Mouse (Mus musculus) ovary, postnatal 14 days (tissue): ENCODE results near the gene Phf21a.

Experiments used
- DNase-seq: peaks from one replicate; pipeline ENCODE4 v3.0.0; 2022; ENCODE audit warnings: low spot score

Gene Phf21a

DNA sequence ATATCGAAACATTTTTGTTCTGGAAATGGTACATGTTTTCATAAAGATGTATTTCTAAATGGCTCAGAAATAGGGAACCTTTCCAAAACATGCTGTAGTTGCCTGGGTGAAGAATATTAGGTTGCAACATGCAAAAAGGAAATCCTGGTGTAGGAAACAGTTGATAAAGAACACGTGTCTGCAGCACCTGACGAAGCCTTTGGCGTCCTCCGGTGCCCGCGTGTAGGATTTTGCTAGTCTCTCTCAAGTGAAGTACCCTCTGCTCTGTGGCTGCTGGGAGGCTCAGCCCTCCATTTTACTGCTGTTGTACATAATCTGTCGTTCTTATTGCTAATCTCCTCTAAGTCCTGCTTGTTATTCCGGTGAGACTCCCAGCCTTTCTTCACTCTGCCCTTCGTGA lies 207.0 kb downstream of the Phf21a start:
- no peak for DNase-seq

DNA sequence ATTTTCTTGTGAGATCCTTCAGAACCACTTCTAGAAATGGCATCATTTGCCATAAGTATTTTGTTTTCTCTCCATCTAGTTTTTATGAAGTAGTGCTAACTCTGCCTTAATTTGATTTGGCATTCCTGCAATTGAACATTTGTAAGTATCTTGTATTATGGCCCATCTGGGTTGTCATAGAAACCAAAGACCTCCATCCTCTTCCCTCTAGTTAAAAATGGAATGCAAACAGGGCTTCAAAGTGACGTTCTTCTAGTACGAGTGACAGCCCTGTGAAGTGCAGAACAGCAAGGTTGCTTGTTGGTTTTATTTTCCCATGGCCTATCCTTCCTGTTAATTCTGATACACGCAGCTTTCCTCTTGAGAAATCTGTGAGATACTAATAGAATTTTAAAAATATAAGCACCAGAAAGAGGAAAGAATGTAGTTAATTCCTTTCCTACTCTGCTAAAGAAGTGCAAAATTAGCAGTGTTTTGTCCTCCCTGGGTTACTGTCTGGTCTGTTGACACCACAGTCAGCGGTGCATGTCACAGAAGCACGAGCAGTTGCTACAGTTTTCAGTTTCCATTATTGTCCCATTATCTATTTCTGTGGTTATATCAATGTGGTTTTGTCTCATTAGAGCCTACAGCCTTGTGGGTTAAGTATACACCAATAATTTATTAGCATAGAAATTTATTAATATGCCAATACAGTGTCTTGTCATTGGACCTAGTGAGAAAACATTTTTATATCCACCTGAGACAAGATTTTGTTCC lies 209.1 kb downstream of the Phf21a start:
- no peak for DNase-seq

DNA sequence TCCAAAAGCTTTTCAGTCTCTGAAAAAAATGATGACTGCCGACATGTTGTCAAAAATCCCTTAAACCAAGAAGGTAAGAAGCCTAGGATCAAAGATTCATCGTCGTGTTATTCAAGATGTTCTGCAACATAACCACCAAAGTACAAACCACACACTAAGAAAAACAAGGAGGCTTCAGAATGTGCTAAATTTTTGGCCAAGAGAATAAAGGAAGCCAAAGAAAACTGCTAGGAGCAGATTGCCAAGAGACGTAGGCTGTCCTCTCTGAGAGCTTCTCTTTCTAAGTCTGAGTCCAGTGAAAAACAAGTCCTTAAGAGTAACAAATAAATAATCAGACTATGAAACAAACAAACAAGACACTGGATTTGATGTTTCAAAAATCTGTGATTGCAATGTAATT lies 219.6 kb downstream of the Phf21a start:
- DNase-seq: no peak

DNA sequence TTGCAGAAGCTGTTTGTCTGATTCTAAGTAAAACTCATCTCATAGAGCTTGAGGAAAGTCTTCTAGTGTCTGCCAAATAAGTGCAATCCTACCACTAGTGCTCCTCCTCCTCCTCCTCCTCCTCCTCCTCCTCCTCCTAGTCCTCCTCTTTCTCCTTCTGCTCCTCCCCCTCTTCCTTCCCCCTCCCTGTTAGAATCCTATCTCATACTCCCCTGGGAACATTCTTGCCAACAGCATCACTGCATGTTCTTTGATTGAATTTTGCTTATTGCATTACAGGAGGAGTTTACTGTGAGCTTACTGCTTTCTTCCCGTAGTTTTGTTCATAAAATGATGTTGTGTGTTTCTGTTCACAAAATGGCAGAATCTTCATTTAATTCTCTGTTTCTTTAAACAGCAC lies 221.1 kb downstream of the Phf21a start:
- no peak for DNase-seq

DNA sequence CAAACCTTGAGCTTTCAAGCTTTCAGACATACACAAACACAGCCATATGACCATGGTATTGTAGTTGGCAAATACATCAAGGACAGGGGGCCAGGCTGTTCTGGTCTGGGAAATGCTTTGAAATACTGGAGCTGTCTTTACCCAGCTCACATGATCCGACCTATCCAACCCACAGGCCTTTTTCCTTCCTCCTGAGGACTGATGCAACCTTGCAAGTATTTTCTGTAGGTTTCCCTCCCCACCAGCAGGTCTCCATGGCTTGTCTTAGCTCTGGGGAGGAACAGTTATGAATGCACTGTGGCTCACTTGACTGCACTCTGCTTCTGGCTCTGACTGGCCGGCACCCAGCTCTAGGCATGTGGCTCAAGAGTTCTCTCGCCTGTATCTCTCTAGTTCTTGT lies 223.7 kb downstream of the Phf21a start:
- no peak for DNase-seq

DNA sequence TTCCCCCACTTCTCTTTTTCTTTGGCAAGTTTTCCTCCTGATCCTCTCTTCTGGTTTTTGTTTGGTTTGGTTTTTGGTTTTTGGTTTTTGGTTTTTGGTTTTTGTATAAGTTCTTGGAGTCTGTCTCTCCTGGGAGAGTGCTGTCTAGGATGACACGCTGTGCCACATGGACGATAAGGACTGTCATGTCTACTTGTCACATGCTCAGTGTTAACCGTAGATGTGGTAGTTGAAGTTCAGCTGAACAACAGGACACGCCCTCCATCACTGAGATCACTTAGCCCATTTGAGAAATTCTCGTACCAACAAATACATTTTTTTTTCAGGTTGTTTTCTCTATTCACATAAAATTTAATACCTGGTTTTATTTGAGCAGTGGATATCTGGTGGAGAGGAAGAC lies 224.3 kb downstream of the Phf21a start:
- DNase-seq: no peak

DNA sequence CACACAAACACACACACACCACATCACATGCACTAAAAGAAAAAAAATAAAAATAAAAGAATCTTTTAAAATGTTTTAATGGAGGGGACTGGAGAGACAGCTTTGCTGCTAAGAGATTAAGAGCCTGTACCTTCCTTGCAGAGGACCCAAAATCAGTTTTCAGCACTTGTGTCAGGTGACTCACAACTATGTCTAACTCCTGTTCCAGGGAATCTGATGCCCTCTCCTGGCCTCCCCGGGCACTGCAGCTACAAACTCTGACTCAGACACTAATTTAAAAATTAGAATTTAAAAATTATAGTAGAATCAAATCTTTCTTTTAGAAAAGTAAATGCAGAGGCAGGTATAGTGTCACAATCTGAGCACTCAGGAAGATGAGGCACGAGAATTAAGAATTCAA lies 229.8 kb downstream of the Phf21a start:
- DNase-seq: no peak

DNA sequence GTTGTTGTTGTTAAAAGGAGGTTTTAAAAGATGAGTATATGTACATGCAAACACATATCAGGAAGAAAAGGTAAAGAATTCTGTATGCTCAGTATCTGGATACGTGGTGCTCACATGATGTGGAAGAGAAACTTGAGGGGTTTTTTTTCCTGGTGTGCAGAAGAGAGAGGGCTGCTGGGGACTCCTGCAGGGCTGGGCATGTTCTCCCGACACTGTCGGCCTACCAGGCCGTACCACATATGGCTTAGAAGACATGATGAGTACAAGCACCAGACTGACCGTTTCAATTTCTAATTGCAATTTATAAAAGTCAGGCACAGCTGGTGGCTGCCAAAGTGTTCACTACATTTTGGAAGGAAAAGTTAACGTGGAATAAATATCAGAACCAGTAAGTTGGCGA lies 232.8 kb downstream of the Phf21a start:
- no peak for DNase-seq

DNA sequence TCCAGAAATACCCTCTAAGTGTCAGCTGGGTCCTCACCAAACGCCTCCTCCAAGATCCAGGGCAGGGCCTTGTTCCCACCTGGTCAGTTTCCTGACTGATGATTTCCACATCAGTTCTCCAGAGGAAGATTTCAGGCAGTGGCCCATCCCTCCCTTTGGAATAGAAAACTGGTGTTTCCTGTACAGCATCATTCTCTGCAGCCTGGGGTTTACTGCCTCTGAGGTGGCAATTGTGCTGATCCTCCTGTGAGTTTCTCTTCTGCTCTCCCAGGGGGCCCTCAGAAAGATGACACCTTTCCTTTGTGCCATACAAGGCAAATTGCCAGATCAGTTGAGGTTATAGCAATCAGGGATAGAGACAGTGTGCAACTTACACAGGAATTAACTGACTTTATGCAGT lies 233.3 kb downstream of the Phf21a start:
- no peak for DNase-seq

DNA sequence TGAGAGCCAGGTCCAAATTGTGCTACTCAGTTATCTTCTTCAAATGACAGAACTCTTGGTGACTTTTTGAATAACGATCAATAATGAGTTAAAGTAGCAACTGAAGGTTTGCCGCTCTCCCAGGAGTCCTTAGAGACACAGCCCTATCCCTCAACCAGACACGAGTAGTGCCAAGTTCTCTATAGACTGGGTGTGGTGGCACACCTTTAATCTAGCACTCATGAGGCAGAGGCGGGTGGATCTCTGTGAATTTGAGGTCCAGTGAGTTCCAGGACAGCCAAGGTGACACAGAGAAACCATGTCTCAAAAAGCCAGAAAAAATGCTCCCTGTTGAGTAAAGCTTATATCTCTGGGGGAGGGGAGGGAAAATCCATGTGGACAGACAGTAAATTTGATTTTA lies 234.7 kb downstream of the Phf21a start:
- DNase-seq: no peak

DNA sequence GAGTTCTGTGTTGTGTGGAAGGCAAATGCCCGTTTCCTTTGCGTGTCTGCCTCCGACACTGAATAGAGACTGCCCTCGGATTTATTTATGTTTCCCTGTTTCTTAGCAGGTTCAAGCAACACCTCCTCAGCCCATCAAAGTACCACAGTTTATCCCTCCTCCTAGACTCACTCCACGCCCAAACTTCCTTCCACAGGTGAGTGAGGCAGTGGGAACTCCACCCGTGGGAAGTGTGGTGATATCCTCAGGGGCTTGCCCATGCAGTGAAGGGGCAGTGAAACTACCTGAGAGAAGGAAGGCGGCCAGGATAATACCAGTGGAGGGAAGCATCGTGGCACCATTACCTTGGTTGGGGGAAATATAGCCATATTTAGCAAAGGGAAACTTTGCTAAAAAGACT lies 235.3 kb downstream of the Phf21a start:
- no peak for DNase-seq

DNA sequence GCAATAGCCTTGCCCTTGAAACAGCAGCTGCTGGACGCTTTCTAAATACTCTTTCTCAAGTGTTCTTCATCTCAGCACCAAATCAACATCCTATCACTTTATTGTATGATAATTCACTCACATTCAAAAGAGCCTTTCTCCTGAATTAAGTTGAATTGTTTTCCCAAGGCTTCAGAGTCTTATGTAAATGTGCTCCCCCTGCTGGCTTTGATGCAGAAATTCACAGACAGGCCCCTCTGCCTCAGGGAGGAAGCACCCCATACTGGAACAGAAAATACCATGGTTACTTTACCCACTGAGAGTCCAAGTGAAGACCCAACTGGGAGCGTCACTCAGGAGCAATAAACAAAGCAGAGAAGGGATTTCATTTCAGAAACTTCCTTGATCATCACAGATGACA lies 237.9 kb downstream of the Phf21a start:
- DNase-seq: peak; percentile 26

DNA sequence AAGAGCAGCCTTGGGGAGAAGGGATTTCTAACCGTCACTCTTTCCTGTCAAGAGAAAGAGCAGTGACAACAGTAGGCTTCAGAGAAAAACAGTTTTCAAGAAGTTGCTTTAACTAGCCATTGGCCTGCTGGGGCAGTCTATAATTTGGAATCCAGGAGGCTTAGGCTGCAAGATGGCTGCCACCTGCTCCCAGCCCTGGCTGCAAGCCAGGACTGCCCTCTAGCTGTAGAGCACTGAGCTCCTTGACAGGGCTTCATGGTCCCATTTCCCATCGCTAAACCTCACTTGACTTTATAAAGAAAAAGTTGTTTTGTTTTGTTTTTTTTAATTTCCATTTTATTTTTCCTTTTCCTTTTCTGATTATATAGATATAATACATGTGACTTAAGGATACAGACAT lies 238.5 kb downstream of the Phf21a start:
- no peak for DNase-seq

DNA sequence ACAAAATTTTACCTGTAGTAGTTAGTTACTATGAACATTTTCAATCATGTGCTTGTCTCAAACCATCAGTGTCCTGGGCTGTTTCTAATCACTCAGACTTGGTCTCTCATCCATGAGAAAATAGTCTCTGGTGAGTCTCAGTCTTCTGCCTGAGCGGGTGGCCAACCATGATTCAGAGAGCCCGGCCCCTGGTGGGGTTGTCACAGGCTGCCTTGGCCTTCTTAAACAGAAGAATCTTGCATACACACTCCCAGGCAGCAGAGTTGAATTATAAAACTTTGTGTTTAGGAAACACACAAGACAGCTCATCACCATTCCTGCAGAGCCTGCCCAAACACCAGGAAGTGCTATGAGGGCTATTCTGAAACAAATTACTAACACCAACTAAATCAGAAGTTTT lies 239.0 kb downstream of the Phf21a start:
- no peak for DNase-seq

DNA sequence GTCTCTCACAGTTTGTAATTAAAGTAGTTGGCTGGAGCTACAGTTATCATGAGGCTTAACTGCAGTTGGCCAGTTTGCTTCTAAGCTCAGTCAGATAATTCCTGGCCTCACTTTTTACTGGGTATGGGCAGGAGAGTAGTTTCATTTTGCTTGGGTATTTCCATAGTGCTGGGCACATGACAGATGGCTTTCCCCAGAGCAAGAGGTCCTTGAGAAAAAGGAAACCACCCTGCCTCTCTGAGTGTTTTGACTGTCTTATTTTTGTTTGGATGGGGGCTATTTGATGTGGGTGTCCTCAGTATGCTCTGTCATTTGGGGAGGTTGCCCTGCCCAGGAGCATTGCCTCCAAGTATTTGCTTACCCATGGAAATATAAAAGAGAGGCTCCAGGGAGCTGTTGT lies 249.5 kb downstream of the Phf21a start:
- no peak for DNase-seq

DNA sequence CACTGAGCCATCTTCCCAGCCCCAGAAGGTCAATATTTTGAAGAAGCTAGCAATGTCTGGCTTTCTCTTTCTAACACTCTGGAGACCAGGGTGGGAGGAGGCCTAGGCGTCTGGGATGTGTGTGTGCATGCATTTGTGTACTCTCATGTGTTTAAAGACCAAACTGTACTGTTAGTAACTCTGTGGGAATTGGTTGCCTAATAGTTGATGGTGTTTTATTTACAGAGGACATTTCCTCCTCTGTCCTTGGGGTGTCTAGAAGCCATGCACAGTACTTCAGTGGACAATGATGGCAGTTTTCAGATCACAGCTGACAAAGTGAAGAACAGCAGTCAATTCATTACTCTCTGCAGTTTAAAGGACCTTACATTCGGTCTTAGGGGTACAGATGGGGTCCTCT lies 254.3 kb downstream of the Phf21a start:
- no peak for DNase-seq

DNA sequence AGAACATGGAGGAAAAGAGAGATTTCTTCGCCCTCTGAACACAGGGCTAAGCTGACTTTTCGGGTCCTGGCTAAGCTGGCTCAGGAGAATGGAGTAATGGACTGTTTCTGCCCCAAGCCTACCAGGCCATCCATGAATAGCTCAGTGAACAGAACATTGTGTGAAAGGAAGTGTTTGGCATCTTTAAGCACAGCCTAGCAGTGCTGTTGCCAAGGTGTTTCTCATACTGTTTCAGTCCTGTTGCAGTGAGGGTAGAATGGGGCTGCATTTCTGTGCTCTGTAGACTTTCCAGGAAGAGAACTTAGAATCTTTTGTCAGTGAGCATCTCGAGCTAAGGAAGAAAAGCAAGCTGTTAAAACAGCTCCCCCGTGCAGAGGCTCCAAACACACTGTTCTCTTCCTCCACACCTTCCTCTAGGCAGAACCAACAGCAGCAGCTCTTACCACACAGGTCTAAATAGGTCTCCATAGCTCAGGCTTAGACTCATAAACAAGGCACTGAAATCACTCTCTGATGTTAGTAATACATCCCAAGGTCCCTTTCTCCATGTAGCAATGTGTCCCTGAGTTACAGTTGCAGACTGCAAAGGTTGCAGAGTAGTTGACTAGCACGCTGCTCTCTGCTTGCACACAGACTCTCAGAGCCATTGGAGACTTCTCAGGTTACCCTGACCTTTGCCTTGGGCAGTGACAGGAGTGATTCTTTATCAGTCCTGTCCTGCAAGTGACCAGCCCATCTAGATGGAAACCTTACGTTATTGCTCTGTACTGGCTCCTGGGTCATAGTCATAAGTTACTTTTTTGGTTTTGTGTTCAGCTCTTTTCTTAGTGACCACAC lies 256.9 kb downstream of the Phf21a start:
- no peak for DNase-seq

DNA sequence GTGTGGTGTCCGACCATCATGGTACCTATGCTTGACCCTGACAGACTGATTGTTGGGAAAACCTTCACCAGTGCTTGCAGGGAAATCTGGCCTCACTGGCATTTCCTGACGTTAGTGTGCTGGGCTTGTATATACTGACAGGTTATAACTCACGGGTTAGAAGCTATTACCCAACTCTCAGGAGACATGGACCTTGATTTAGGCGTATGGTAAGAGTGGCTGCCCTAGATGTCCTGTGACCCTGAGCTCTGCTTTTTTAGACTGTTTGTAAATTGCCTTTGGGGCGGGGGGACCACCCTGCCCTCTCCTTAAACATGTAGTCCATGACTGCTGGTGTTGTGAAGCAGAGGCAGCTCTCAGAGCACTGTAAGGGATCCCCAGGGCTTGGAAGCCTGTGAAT lies 257.8 kb downstream of the Phf21a start:
- no peak for DNase-seq

DNA sequence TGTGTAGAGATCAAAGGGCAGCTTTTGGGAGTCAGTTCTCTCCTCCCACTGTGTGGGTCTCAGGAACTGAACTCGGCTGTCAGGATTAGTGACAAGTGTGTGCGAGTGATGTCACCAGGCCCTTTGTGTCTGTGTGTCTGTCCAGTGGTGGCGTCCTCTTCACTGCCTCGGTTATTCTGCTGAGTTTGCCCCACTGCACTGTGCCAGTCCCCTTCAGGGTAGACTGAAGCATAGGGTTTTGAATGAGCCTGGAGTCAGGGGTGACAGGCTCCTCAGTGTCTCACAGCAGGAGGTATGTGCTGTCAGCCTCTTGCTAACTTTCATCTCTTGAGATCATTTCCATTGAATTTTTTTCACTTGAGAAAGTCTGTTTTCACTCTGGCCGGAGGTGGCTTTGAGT lies 260.5 kb downstream of the Phf21a start:
- DNase-seq: no peak

DNA sequence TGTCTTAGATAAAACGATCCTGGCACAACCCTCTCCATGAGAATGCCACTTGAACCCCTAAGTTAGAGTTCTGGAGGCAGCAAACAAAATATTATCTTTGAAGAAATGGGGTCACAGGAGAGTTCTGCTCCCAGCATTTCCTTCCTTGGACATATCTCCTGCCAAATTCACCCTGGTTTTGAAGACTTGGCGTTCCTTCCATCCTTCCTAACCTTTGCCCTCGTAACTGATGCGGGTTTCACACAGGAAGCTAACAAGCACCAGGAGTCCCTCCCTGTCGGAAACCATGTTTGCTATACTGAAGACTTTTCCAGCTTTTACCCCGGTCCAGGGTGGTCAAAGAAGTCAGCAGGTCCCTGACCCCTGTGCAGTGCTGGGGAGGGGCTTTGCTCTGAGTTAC lies 261.3 kb downstream of the Phf21a start:
- DNase-seq: no peak

DNA sequence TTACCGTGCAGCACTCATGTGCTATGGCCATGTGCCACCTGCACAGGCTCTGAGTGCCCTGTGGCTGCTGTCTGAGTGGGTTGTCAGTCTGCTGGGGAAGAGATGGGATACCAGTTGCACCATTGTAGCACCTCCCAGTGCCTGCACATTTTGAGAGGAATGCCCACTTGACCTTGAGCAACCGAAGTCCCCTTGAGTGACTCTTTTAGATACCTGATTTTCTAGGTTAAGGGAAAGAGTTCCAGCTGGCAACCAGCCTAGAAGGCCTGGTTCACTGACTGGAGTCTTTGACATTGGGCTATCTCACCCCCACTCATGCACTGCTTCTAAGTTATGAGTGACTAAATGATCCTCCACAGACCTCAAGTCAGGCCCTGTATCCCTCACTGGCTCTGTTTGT lies 266.4 kb downstream of the Phf21a start:
- DNase-seq: no peak

DNA sequence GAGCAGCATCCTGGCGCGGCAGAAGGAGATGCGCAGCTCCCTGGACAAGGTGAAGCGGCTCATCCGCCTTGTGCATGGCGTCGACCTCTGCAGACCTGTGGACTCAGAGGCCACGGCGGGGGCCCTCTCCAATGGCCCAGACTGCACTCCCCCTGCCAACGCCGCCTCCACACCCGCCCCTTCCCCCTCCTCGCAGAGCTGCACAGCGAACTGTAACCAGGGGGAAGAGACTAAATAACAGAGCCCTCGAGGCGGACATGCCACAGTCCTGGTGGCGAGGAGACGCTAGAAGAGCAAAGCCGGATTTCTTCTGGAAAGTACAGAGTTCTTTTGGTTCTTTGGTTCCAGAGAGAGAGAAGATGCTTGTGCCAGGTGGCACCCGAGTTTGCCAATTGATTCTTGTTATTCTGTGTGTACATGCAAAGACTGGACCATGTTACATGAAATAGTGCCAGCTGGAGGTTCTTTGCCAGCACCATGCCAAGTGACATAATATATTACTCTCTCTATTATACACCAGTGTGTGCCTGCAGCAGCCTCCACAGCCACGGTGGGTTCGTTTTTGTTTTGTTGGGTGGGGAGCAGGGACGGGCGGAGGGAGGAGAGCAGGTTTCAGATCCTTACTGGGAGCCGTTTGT lies 267.4 kb downstream of the Phf21a start:
- DNase-seq: no peak

DNA sequence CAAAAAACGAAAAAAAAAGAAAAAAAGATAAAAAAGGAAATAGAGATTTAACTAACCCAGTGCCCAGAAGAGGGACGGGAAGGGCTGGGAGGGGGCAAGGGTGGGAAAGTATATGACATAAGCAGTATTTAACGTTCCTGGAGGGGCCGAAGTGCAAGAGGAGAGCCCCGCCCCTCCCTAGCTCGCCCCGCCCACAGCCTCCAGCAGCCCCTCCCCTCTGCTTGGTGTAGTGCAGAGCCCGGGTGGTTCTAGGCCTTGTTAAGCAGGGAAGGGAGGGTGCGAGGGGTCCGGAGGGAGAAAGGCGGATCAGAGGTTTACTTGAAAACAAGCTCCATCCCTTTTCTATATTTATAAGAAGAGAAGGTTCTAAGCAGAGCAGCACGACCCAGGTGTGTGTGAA lies 268.0 kb downstream of the Phf21a start:
- DNase-seq: no peak
